Mouse (Mus musculus) layer of hippocampus, postnatal 36 days (tissue): ENCODE measurements around the gene Gnb1. TPM values are rescaled to one million over a fixed set of nuclear protein-coding genes. Genes with fewer than 3 reads are reported as not detected.
A peak's percentile ranks its signal among the peaks of the same experiment; 100 is the strongest.

Experiments
- DNase-seq, 2 experiments: peaks; one replicate each; pipeline ENCODE4 v3.0.0; 2022
- total RNA-seq, 2 experiments: library from RNA; stranded (reverse); gene quantifications; 2 replicates each; pipeline ENCODE4 v1.2.3; 2021

Gnb1 gene
- total RNA-seq, 2 experiments from 2014 or later: 744 to 792 TPM

- DNase-seq: no peak
Observed at GRCm38 (mm10) chr4:155578336-155579125, 87.4 kb downstream of the Gnb1 start.

GRCm38 (mm10) chr4:155580420-155580819, 89.3 kb downstream of the Gnb1 start:
- peak; percentile 20 to 56 for DNase-seq

- no peak for DNase-seq
Observed at GRCm38 (mm10) chr4:155582279-155582905, 91.2 kb downstream of the Gnb1 start.

GRCm38 (mm10) chr4:155589356-155589755, 98.2 kb downstream of the Gnb1 start:
- DNase-seq: no peak

GRCm38 (mm10) chr4:155591012-155591719, 100.0 kb downstream of the Gnb1 start:
- no peak for DNase-seq

GRCm38 (mm10) chr4:155593780-155594179, 102.6 kb downstream of the Gnb1 start:
- no peak for DNase-seq

- DNase-seq: no peak
Observed at GRCm38 (mm10) chr4:155595777-155596176, 104.6 kb downstream of the Gnb1 start.

GRCm38 (mm10) chr4:155596606-155597005, 105.4 kb downstream of the Gnb1 start:
- DNase-seq: no peak

GRCm38 (mm10) chr4:155598536-155598935, 107.4 kb downstream of the Gnb1 start:
- DNase-seq: no peak

- DNase-seq: no peak
Observed at GRCm38 (mm10) chr4:155599901-155600825, 109.0 kb downstream of the Gnb1 start.

- peak; percentile 95 to 96 for DNase-seq
Observed at GRCm38 (mm10) chr4:155601091-155601996, 110.2 kb downstream of the Gnb1 start, which contains the start of gene Slc35e2. TSS of gene Slc35e2 (plus strand) at chr4:155601416.

GRCm38 (mm10) chr4:155601997-155602456, 110.9 kb downstream of the Gnb1 start:
- DNase-seq: no peak

- no peak for DNase-seq
Observed at GRCm38 (mm10) chr4:155602753-155603152, 111.6 kb downstream of the Gnb1 start.

GRCm38 (mm10) chr4:155603801-155604200, 112.6 kb downstream of the Gnb1 start:
- DNase-seq: no peak

GRCm38 (mm10) chr4:155605132-155605531, 114.0 kb downstream of the Gnb1 start:
- DNase-seq: no peak

GRCm38 (mm10) chr4:155606825-155607224, 115.7 kb downstream of the Gnb1 start:
- no peak for DNase-seq
